Mouse (Mus musculus): ENCODE data around the gene Kcnj10.

Gene Kcnj10

DNA sequence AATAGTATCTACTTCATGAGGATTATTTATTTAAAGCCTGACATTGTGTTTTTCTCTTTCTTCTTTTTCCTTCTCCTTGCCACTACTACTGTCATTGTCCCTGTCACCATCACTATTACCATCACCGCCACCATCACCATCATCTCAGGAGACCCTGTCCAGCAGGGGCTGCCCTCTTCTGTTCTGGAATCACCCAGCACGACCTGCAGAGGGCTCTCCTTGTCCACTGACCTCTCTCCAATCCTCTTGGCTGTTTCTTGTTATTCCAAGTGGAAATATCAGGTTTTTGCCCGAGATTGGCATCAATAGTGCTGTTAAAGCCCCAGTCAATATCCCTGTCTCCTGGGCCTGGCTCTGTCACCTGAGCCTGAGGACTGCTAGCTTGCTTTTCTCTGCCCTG is 7.5 kb upstream of the Kcnj10 start:
- no peak for DNase-seq (ENCODE audit: low spot score)

DNA sequence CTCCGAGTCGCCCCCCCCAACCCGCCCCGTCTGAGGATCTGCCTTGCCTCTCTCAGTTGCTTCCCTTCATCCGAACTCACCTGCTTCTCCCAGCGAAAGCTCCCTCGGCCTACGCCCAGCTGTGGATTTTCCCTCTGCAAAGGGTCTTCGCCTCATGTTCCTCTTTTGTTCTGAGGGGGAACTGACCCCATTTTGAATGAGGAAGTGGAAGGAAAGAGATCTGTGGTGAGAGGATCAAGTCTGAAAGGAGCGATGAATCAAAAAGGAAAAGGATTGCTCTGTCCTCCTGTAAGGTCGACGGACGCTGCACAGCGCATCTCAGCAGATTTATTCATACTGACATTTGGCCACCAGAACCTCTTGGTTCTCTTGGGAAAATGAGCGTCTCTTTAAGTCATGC is 5.2 kb upstream of the Kcnj10 start:
- no peak for DNase-seq (ENCODE audit: low spot score)

DNA sequence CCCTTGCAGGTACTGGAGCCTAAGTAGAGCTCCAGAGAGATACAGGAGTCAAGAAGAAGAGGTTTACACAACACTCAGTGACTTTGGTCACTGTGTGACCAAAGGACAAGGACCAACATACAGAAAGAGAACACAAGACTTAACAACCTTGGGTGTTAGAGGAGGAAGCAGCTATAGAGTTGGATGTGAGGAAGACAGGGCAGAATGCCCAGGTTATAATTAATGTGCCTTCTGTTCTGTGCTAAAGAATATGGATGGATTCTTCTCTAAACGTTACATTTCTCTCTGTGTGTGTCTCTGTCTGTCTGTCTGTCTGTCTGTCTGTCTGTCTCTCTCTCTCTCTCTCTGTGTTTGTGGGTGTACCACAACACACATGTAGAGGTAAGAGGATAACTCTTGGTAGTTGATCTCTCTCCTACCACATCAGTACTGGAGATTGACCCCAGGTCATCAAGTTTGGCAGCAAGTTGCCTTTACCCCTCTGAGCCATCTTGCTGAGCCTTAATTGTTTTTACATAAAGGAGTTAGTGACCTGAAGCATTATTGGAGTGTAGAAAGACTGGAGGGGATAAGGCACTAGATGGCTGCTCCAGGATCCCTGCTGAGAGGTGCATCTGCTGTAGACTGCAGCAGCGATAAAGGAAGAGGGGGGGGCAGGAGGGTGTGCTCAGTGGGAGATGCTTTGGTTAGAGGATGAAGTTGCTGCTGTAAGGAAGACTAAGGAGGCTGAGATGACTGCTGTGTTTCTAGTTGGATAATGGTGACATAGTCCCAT is 3.4 kb upstream of the Kcnj10 start:
- no peak for DNase-seq (ENCODE audit: low spot score)

DNA sequence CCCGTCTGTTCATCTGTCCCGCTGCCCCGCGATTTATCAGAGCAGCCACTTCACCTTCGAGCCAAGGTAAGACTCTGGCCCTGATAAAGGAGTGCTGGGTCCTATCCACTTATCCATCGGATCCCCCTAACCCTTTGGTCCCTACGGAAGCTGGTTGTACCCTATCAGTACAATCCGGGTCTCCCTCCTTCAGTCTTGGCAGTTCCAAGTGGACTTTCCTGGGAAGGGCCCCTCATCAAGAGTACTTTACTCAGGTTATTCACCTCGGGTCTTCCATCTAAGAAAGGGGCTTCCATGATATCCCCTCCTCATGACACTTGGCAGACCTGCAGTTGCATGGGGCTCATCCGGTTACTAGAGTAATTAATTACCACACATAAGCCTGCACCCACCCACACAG is 376 bp downstream of the Kcnj10 start:
- DNase-seq (ENCODE audit: low spot score) = no peak

DNA sequence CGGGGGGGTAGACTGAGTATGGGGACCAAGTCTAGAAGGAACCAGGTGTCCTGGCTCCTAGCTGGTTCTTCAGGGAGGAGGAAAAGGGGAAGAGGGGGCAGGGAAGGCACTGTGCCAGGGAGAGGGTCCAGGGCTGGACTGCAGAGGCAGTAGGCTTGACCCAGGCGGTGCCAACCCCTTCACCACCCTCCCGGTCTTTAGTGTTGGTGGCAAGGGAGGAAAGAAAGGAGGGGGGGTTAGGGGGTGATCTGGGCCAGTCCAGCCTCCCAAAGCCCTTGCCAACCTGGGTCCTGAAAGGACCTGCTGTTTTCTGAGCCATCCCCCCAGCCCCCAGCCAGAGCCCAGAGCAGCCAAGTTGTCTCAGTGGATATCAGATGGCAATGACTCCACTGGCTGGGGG is 1.7 kb downstream of the Kcnj10 start:
- no peak for DNase-seq (ENCODE audit: low spot score)

DNA sequence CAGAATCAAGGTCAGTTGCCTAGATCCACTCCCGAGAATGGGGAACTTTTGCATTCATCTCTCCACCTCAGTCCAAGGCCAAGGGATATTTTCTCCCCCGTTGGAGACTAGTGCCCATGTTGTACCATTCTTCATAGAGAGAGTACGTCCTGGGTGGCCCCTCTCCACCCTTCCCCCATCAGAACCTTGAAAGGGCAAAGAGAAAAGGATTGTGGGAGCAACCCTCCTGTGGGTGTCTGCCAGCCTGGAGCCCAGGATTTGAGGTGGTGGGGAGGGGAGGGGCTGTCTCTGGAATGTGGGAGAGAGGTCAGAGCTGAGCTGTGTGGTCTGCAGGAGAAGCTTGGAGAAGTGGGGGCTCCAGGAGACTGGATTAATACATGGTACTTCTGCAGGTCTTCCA is 2.9 kb downstream of the Kcnj10 start:
- no peak for DNase-seq (ENCODE audit: low spot score)

DNA sequence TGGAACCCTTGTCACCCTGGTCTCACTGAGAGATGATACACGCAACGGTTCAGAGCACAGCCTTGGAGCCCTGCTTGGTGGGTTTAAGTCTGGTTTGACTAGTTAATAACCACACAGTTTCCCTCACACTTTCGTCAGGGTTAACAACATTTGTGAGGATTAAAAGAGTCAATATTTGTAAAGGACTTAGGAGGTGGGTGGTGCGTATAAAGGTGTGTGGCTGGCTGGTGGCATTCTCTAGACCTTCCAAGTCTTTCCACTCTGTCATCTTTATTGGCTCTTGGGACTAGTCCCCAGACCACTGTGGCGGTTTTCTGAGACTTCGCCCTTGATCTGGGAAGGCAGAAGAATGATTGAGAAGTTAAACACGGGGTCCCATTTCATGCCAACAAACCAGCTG is 3.8 kb downstream of the Kcnj10 start:
- DNase-seq (ENCODE audit: low spot score) = no peak

DNA sequence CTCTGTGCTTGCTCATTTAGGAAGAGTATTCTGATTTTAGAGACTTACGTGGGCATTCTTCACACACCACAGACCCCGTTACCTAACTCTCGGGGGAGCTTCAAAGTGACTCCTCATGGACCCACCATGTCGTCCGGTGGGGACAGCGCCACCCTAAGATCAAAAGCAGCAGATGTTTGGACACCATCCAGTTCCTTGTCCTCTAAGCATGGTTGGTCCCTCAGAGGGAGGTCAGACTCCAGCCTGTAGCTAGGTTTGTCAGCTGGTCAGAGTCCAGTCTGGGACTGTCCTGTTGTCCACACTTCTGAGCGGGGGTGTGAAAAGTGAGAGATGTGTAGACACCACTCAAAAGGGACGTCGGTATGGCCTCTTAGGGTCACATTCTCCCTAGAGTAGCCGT is 5.7 kb downstream of the Kcnj10 start:
- DNase-seq (ENCODE audit: low spot score) = no peak

DNA sequence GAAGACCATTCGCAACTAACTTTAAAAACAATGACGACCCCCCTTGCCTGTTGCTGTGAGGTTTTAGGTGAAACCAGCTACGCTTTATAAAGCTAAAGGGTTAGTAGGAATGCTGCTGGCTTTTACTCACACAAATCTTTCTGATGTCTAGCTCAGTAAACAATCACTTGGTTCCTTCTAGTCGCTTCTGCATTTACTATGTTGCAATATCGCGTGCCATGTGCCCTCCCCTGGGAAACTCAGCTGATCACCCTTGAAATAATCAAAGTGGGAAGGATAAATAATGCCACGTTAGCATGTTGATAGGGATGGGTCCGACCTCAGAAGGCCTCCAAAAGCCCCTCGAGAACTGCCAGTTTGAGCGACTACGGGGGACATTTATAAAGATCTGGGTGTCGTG is 6.4 kb downstream of the Kcnj10 start:
- no peak for DNase-seq (ENCODE audit: low spot score)

DNA sequence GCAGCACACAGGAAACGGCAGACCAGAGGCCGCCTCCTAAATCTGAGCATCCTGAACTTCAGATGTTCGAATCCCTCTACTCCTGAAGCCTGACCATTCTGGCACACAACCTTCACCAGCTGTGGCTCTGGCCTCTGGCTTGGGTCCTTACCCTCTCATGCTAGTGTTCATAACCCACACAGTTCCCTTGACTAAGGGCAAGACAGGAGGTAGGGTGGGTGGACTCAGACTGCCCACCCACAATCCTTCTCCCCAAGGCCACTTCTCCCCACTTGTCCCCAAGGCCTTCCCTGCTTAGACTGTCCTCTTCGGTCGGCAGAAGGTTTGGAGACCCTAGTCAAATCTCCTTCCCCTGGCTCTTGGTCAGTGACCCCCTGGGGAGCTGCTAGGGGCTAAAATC is 8.5 kb downstream of the Kcnj10 start:
- DNase-seq (ENCODE audit: low spot score) = no peak

DNA sequence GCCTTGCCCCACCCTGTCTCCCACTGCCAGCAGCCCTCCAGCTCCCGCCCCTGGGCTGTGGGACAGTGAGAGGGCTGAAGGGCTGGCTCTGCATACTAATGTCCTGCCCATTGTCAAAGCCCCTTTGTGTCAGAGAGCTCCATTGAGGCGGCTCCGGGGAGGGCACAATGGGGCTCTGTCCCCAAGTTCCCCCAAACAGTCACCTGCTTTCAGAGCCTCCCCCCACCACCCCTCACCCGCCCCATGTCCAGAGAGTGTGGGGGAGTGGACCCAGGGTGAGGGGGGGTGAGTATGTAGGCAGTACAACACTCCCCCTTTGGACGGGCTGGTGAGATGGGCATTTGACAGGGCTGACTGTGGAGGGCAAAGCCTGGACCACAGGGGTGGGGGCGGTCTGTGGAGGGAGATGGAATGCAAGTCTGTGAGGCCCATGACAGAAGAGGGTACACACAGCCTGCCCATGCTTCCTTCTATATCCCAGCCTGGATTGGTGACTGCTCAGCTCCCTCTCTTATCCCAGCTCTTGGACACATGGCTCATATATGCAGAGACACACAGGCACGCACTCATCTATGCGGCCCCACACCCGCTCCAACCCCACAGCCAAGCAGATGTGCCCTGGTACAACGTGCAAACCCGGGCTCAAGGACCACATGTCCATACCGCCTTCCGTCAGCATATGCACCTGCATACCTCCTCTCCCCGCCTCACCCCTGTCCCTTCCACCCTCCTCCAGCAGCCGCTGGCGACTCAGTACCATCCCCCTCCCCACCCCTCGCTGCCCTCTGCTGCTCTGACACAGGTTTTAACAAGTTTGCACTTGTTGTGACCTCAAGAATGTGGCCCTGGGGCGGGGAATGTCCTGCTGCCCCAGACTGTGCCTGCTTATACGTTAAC is 9.2 kb downstream of the Kcnj10 start:
- no peak for DNase-seq (ENCODE audit: low spot score)

DNA sequence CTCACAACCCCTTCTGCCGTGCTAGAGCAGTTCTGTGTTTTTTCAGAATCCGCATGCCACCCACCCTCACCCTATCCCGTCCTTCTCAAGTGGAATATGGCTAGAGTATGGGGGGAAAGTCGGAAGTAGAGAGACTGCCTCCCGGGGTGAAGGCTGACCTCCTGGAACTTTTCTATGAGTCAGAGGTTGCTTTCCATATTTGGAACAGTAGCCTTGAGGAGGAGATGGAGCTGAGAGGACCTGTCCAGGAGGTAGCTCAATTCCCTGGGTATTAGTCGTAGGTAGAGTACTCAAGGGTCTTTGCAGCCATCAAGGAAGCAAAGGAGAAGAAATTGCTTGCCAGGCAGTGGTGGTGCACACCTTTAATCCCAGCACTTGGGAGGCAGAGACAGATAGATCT is 11.0 kb downstream of the Kcnj10 start:
- DNase-seq (ENCODE audit: low spot score) = no peak

DNA sequence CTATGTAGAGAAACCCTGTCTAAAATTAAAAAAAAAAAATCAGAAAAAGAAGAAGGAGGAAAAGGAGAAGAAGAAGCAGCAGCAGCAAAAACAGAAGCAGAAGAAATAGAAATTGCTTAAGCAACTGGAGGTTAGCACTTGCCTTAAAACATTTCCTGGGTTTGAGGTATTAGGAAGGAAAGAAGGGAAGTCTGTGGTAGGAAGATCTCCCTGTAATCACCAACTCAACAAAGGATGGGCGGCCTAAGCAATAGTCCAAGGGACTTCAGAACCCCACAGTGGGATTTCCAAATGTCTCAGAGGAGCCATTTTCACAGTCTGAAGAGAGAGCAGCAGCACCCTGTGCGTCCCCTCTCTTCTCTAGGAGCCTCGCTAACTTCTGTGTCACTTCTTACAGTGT is 11.4 kb downstream of the Kcnj10 start:
- DNase-seq (ENCODE audit: low spot score) = no peak

DNA sequence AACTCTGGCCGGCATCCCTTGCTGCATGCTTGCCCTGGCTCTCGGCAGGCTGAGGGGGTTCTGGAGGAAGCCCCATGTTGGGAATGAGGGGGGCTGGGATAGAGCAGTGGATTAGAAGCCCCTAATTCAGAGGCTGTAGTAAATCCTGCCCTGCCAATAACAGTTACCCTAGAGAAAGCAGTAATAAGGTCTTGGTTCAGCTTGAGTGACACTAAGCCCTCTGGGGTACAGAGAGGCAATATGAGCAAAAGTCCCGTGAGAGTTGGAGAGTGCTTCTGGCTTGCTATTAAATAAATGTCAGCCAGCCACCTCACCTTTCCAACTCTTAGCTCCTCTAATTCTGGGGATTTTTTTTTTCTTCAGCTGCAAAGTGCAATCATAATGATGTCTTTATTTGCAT is 14.3 kb downstream of the Kcnj10 start:
- no peak for DNase-seq (ENCODE audit: low spot score)

DNA sequence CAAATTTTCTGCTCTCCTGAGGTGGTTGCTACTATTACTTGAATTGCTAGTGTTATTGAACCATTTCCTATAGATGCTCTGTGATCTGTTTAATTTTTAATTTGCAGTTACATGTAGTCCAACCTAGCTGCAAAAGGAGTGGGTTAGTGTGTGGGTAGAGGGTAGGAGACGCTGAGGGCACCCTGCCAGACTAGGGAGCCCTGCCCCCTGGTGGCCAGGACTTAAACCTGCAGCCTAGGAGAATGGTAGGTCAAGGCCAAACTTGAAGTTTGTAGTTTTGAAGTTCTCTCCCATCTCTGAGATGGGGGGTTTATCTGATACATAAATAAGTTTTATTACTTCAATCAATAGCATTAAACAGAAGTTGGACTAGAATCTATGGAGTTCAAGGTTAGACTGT is 16.5 kb downstream of the Kcnj10 start:
- DNase-seq (ENCODE audit: low spot score) = peak; percentile 57

DNA sequence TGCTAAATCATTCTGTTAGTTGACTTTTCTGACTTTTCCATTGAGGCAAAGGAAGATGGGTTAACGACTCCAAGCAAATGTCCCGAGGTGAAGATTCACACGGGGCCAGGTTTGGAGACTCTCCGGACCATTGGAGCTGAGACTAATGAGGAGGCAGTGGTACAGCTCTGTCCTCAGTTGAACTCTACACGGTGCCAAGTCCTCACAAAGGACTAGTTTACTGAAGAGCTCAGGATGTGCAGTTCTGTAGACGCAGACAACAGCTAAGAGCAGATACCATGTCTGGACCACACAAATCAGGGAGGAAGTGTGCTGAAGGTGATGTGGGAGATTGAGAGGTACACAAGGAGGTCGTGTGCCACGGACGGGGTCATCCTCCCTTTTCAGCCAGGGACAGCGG is 17.3 kb downstream of the Kcnj10 start:
- no peak for DNase-seq (ENCODE audit: low spot score)

DNA sequence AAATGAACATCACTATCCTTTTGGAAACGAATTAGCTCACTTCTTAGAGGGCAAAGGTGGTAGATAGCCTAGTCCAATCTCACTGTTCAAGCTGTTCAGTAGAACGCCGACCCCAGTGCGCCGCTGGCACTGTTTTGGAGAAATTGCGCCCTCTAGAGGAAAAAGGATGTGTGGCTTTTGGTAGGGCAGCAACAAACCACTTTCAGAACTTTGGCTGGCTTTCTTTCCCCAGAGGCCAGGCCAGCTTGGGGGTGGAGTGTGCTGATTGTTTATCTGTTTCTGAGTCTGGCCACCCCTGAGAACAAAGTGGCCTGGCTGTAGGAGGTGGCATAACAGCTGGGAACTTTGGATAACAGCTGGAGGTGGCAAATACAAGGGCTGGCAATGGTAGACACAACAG is 23.7 kb downstream of the Kcnj10 start:
- peak; percentile 31 for DNase-seq (ENCODE audit: low spot score)

DNA sequence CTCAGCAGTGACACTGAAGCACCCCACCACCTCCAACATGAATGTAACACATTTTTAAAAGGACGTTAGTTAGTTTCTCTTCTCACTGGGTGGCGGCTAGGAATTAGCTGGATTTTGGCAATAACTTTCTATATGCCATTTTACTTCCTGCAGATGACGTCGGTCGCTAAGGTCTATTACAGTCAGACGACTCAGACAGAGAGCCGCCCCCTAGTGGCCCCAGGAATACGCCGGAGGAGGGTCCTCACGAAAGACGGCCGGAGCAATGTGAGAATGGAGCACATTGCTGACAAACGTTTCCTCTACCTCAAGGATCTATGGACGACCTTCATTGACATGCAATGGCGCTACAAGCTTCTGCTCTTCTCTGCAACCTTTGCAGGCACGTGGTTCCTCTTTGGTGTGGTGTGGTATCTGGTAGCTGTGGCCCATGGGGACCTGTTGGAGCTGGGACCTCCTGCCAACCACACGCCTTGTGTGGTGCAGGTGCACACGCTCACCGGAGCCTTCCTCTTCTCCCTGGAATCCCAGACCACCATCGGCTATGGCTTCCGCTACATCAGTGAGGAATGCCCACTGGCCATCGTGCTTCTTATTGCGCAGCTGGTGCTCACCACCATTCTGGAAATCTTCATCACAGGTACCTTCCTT is 27.9 kb downstream of the Kcnj10 start:
- DNase-seq (ENCODE audit: low spot score) = peak; percentile 50

DNA sequence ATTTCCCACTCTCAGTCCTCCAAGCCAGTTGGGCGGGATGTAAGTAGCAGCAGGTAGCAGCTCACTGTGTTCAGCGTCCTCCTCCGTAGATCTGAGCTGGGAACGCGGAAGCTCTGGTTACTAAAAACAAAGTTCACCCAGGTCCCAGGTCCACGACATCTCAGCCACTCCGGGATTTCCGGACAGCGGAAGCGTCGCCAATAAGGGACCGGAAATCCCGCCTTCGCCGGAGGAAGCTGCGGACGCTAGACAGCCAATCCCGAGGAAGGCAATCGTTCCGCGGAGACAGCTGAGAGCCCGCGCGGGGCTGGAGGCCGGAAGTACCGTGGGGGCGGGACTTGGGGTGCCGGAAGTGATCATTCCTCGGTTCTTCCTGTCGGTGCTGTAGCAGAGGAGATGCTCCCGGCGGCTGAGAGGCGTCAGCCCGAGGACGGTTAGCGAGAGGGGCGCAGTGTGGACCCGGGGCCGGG is 35.2 kb downstream of the Kcnj10 start, which contains the start of gene Pigm:
Gene Pigm, plus strand, starts transcription at position 349 of the 470 bp plus-strand sequence.
- DNase-seq (ENCODE audit: low spot score) = peak; percentile 97

DNA sequence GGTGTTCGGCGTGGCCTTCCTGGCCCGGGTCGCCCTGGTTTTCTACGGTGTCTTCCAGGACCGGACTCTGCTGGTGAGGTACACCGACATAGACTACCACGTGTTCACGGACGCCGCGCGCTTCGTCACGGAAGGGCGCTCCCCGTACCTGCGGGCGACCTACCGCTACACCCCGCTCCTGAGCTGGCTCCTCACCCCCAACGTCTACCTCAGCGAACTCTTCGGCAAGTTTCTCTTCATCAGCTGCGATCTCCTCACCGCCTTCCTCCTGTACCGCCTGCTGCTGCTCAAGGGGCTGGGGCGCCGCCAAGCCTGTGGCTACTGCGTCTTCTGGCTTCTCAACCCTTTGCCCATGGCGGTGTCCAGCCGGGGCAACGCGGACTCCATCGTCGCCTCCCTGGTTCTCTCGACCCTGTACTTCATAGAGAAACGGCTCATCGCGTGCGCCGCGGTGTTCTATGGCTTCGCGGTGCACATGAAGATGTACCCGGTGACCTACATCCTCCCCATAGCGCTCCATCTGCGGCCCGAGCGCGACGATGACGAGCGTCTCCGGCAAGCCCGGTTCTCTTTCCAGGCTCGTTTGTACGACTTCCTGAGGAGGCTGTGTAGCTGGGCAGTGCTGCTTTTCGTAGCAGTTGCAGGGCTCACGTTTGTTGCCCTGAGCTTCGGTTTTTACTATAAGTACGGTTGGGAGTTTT is 35.9 kb downstream of the Kcnj10 start:
- no peak for DNase-seq (ENCODE audit: low spot score)

DNA sequence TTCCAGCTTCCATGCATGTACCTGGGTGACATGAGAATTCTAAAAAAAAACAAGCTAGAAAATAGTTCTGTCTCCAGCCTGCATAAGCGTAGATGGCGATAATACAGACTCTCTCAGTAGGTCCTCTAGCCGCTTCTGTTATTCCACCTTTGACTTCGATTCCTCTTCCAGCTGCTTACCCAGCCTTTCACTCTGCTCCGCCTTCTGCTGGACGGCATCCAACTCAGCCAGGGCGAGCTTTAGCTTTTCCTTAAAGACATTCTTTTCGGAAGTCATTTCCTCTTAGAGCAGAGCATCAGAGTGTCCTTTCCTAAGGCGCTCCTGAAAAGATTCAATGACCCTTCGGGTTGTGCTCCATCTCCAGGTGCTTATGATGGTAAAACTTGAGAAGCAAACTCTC is 39.1 kb downstream of the Kcnj10 start:
- peak; percentile 29 for DNase-seq (ENCODE audit: low spot score)

DNA sequence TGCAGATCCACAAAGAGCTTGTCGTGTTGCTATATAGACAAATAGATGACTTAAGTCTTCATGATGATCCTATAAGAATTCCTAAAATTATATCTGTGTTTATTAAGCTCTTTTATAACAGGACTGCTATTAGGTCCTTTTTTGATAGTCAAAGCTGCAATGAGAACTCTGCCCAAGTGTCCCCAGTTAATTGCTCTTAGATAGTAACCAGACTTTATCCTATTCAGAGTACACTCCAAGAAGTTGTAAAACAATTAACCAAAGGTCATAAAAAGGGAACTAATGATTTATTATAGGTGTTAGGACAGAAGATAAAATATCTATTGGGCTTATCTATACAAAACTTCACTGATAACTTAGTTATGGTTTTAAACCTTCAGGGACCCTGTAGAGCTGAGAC is 41.1 kb downstream of the Kcnj10 start:
- DNase-seq (ENCODE audit: low spot score) = no peak

Data from ovary, postnatal 36 days (tissue).